Mouse (Mus musculus) CH12.LX (cell line): ENCODE results near the gene Il34. TPM values are rescaled to one million over a fixed set of nuclear protein-coding genes. Genes with fewer than 3 reads are reported as not detected.

ENCODE experiments used
- DNase-seq: peaks from one replicate; pipeline ENCODE4 v3.0.0-alpha.2; 2013; ENCODE audit errors: extremely low read depth
- H3K27ac ChIP-seq: 2 replicates; pipeline ENCODE4 v1.5.1; 2012; ENCODE audit warnings: low read depth, mild to moderate bottlenecking, control low read depth, moderate library complexity; ENCODE audit not compliant: insufficient read depth
- H3K27me3 ChIP-seq: replicated peaks from 2 replicates; pipeline ENCODE3; 2012; ENCODE audit warnings: inconsistent platforms
- H3K36me3 ChIP-seq, 2 experiments: replicated peaks in 1 of 2; 2 replicates each; pipeline versions ENCODE3 to v1.6.1; 2012; ENCODE audit warnings: inconsistent platforms in 1 of 2, low read length in 1 of 2, mild to moderate bottlenecking in 1 of 2, mixed read lengths in 1 of 2, moderate library complexity in 1 of 2; ENCODE audit not compliant: control insufficient read depth in 1 of 2, insufficient read depth in 1 of 2
- H3K4me1 ChIP-seq, 2 experiments: 2 replicates each; pipeline ENCODE4 v1.6.1; 2012; ENCODE audit warnings: inconsistent platforms in 1 of 2, moderate library complexity in 1 of 2; ENCODE audit not compliant: insufficient read depth in 2 of 2, control insufficient read depth in 1 of 2
- H3K4me2 ChIP-seq: 2 replicates; pipeline ENCODE4 v1.6.1; 2012; ENCODE audit warnings: low read depth, mild to moderate bottlenecking, control low read depth; ENCODE audit not compliant: poor library complexity, insufficient read depth, severe bottlenecking
- H3K4me3 ChIP-seq, 3 experiments: fragments of 150-350 bp in 1 of 3; sonication (generic) in 1 of 3; replicated peaks in 1 of 3; 2 replicates each; pipeline versions ENCODE3 to v1.5.1; 2011 to 2012; ENCODE audit warnings: low read depth in 2 of 3, low read length in 2 of 3, mild to moderate bottlenecking in 2 of 3, moderate library complexity in 2 of 3, control low read depth in 1 of 3, improper control_type of control experiment in 1 of 3, inconsistent platforms in 1 of 3, mixed read lengths in 1 of 3; ENCODE audit not compliant: poor library complexity in 1 of 3
- H3K79me2 ChIP-seq: replicated peaks from 2 replicates; pipeline ENCODE4 v1.6.1; 2012; ENCODE audit warnings: mild to moderate bottlenecking, moderate library complexity; ENCODE audit not compliant: control insufficient read depth, poor library complexity, insufficient read depth, severe bottlenecking; ENCODE audit errors: extremely low read depth
- H3K9ac ChIP-seq: 2 replicates; pipeline ENCODE4 v1.6.1; 2012; ENCODE audit warnings: low read depth, mild to moderate bottlenecking, control low read depth, moderate library complexity; ENCODE audit not compliant: insufficient read depth
- H3K9me3 ChIP-seq: replicated peaks from 2 replicates; pipeline ENCODE3; 2012; ENCODE audit warnings: low read length, inconsistent platforms, mixed read lengths
- CTCF ChIP-seq, 2 experiments: IDR thresholded peaks in 1 of 2; conservative IDR thresholded peaks in 1 of 2; 2 replicates each; pipeline ENCODE4 v1.5.1; 2011 to 2012; ENCODE audit warnings: low read depth in 2 of 2, low read length in 2 of 2, improper control_type of control experiment in 1 of 2, inconsistent platforms in 1 of 2, mild to moderate bottlenecking in 1 of 2, moderate library complexity in 1 of 2
- ELF1 ChIP-seq: IDR thresholded peaks from 2 replicates; pipeline ENCODE4 v1.6.1; 2014; ENCODE audit warnings: low read depth, mild to moderate bottlenecking, inconsistent platforms, low read length, improper control_type of control experiment
- EP300 ChIP-seq: IDR thresholded peaks from 2 replicates; pipeline ENCODE4 v1.6.1; 2011; ENCODE audit warnings: low read length, improper control_type of control experiment
- GABPA ChIP-seq: IDR thresholded peaks from 2 replicates; pipeline ENCODE4 v1.6.1; 2012; ENCODE audit warnings: low read depth, low read length, improper control_type of control experiment, inconsistent platforms; ENCODE audit not compliant: insufficient replicate concordance
- JUN ChIP-seq: IDR thresholded peaks from 2 replicates; pipeline ENCODE4 v1.6.1; 2011; ENCODE audit warnings: low read depth, mild to moderate bottlenecking, low read length, improper control_type of control experiment, moderate library complexity; ENCODE audit not compliant: insufficient read depth
- JUND ChIP-seq: conservative IDR thresholded peaks from 2 replicates; pipeline ENCODE4 v1.6.1; 2011; ENCODE audit warnings: low read depth, low read length, improper control_type of control experiment
- KAT2A ChIP-seq: IDR thresholded peaks from 2 replicates; pipeline ENCODE4 v1.6.1; 2012; ENCODE audit warnings: low read length, improper control_type of control experiment, inconsistent platforms; ENCODE audit not compliant: insufficient replicate concordance
- MAZ ChIP-seq: IDR thresholded peaks from 2 replicates; pipeline ENCODE4 v1.6.1; 2012; ENCODE audit warnings: low read depth, mild to moderate bottlenecking, inconsistent platforms, low read length, improper control_type of control experiment, moderate library complexity
- MEF2A ChIP-seq: IDR thresholded peaks from 2 replicates; pipeline ENCODE4 v1.6.1; 2014; ENCODE audit warnings: low read depth, mild to moderate bottlenecking, inconsistent platforms, low read length, improper control_type of control experiment, borderline replicate concordance
- MXI1 ChIP-seq: IDR thresholded peaks from 2 replicates; pipeline ENCODE4 v1.6.1; 2011; ENCODE audit warnings: mild to moderate bottlenecking, low read depth, low read length, improper control_type of control experiment
- NELFE ChIP-seq: IDR thresholded peaks from 2 replicates; pipeline ENCODE4 v1.6.1; 2011; ENCODE audit warnings: low read depth, low read length, improper control_type of control experiment
- PAX5 ChIP-seq: IDR thresholded peaks from 2 replicates; pipeline ENCODE4 v1.6.1; 2012; ENCODE audit warnings: low read length, inconsistent platforms, mixed read lengths
- POLR2A ChIP-seq: IDR thresholded peaks from 2 replicates; pipeline ENCODE4 v1.6.1; 2011; ENCODE audit warnings: low read depth, mild to moderate bottlenecking, improper control_type of control experiment, low read length
- POLR2AphosphoS2 ChIP-seq: IDR thresholded peaks from 2 replicates; pipeline ENCODE4 v1.6.1; 2011; ENCODE audit warnings: low read depth, low read length, improper control_type of control experiment
- RAD21 ChIP-seq: IDR thresholded peaks from 2 replicates; pipeline ENCODE4 v1.6.1; 2011; ENCODE audit warnings: low read depth, mild to moderate bottlenecking, low read length, improper control_type of control experiment, moderate library complexity
- RCOR1 ChIP-seq: conservative IDR thresholded peaks from 2 replicates; pipeline ENCODE4 v1.6.1; 2012; ENCODE audit warnings: low read depth, mild to moderate bottlenecking, inconsistent platforms, low read length, improper control_type of control experiment
- SIN3A ChIP-seq: IDR thresholded peaks from 2 replicates; pipeline ENCODE4 v1.6.1; 2012; ENCODE audit warnings: low read length, improper control_type of control experiment, inconsistent platforms
- SMC3 ChIP-seq: IDR thresholded peaks from 2 replicates; pipeline ENCODE4 v1.6.1; 2011; ENCODE audit warnings: low read depth, low read length, improper control_type of control experiment
- USF2 ChIP-seq: conservative IDR thresholded peaks from 2 replicates; pipeline ENCODE4 v1.6.1; 2011; ENCODE audit warnings: low read depth, low read length, improper control_type of control experiment
- ZKSCAN1 ChIP-seq: IDR thresholded peaks from 2 replicates; pipeline ENCODE4 v1.6.1; 2012; ENCODE audit warnings: low read depth, inconsistent platforms, low read length, improper control_type of control experiment, borderline replicate concordance
- ZMIZ1 ChIP-seq: IDR thresholded peaks from 2 replicates; pipeline ENCODE4 v1.6.1; 2012; ENCODE audit warnings: low read depth, mild to moderate bottlenecking, inconsistent platforms, low read length, improper control_type of control experiment
- dilution Hi-C: fragments of 300-500 bp; cut with MboI; formaldehyde crosslinking; loops from 2 replicates; pipeline ENCODE4 v1.14.3; 2020; ENCODE audit warnings: low sequenced_read_pairs; ENCODE audit not compliant: extremely low pct_unique_long_range_greater_than_20kb, extremely low pct_ligation_motif_present
- in situ Hi-C: fragments of 300-500 bp; cut with MboI; formaldehyde crosslinking; loops from 3 replicates; pipeline ENCODE4 v1.14.3; 2019; ENCODE audit warnings: low sequenced_read_pairs, low pct_ligation_motif_present, low pct_unique_long_range_greater_than_20kb, mixed read lengths
- polyA plus RNA-seq: library from polyadenylated mRNA; unstranded; fragments of >175 nt; gene quantifications from 2 replicates; pipeline ENCODE4 v1.2.1, GENCODE M21; 2012; ENCODE audit warnings: low read depth; ENCODE audit not compliant: insufficient read length
- total RNA-seq, 2 experiments: library from RNA; depleted of rRNA; stranded (reverse); fragments of 300-350 nt in 1 of 2; fragments of >200 nt in 1 of 2; gene quantifications; 2 replicates each; pipeline ENCODE4 v1.2.3; 2012 to 2014

Gene Il34
- total and polyA plus RNA-seq, 3 experiments: 0.21 TPM; not detected in 2

- TF ChIP-seq GABPA: no peak
- no peak for TF ChIP-seq SIN3A
- TF ChIP-seq ELF1: no peak
- no peak for TF ChIP-seq NELFE
- no peak for TF ChIP-seq RAD21
- TF ChIP-seq MXI1: no peak
- TF ChIP-seq JUN: no peak
- TF ChIP-seq CTCF (conservative IDR thresholded peaks at IDR 0.05 in 1 of 2, IDR thresholded peaks at IDR 0.05 in 1 of 2; ENCODE audit: low read depth in 2 of 2, low read length in 2 of 2): no peak
- TF ChIP-seq USF2: no peak
- no peak for TF ChIP-seq POLR2AphosphoS2
- no peak for TF ChIP-seq RCOR1
- no peak for TF ChIP-seq MEF2A
- TF ChIP-seq PAX5: no peak
- TF ChIP-seq SMC3: no peak
- TF ChIP-seq POLR2A: no peak
- TF ChIP-seq MAZ: no peak
- Histone ChIP-seq H3K4me2 (no peak overlapping the region), H3K27ac (no peak overlapping the region), H3K9ac (no peak overlapping the region), H3K36me3 (peaks cover 0 to 4% of the 10 kb centered on the region in 2 experiments), H3K4me1 (peaks cover 3 to 8% of the 10 kb centered on the region in 2 experiments), H3K9me3 (no peaks in the 10 kb centered on the region), H3K4me3 (no peak overlapping the region), H3K27me3 (no peaks in the 10 kb centered on the region), H3K79me2 (no peaks in the 10 kb centered on the region)
- in situ Hi-C loops: no loop called here
- no peak for DNase-seq
- dilution Hi-C loops: no loop called here
Observed at GRCm38 (mm10) chr8:110740629-110741175, 65.0 kb downstream of the Il34 start.

- Histone ChIP-seq H3K4me1 (peaks cover 0 to 8% of the 10 kb centered on the region in 2 experiments; a peak in 2 of 4 replicates), H3K36me3 (peaks cover 0 to 4% of the 10 kb centered on the region in 2 experiments), H3K9ac (no peak overlapping the region), H3K27me3 (no peaks in the 10 kb centered on the region), H3K27ac (no peak overlapping the region), H3K9me3 (no peaks in the 10 kb centered on the region)
- in situ Hi-C loops: no loop called here
- dilution Hi-C loops: no loop called here
- TF ChIP-seq ZKSCAN1: no peak
- no peak for TF ChIP-seq EP300
- no peak for TF ChIP-seq ZMIZ1
- no peak for TF ChIP-seq KAT2A
- no peak for TF ChIP-seq JUND
- TF ChIP-seq, all 38 proteins: peak for 0
- Histone ChIP-seq H3K79me2 (no peaks in the 10 kb centered on the region), H3K4me3 (no peak overlapping the region), H3K4me2 (no peak overlapping the region)
- DNase-seq: no peak
Observed at GRCm38 (mm10) chr8:110738591-110739195, 67.0 kb downstream of the Il34 start.
